Mouse (Mus musculus): ENCODE measurements at regions not wholly inside any gene's neighbourhood (a gene's known extent, or its start where the extent isn't known, plus 50 kb on each side); places are given as distances from the start of the nearest gene placed in this dataset.
A peak's percentile ranks its signal among the peaks of the same experiment; 100 is the strongest.

DNA sequence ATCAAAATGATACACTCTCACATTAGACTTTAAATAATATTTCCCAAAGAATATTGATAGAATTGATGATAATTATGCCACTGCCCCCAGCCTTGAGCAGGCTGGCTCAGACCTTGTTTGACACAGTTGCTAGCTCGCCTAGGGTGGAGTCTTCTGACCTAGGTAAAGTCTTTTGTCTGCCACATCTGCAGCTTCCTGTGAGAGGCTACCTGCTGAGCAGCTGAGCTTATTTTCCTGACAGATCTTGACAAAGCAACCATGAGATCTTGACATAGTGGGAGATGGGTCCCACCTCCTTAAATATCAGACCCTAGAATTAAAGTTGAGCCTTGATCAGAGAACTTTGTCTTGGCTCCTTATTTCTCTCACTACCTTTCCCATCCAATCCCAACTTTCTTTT lies 500.2 kb upstream of the Slc8a1 start:
- Histone ChIP-seq H3K27ac (replicated peaks; ENCODE audit: low read depth, low read length) (no peak overlapping the region), H3K36me3 (ENCODE audit: control insufficient read depth, insufficient read depth, low read length) (no peaks in the 10 kb centered on the region), H3K9me3 (ENCODE audit: control insufficient read depth, low read length) (no peaks in the 10 kb centered on the region), H3K9ac (ENCODE audit: low read length) (no peak overlapping the region), H3K4me2 (ENCODE audit: low read depth, severe bottlenecking) (no peak overlapping the region), H3K27me3 (ENCODE audit: control insufficient read depth, insufficient read depth, low read length) (no peaks in the 10 kb centered on the region), H3K4me3 (ENCODE audit: low read depth, low read length) (no peak overlapping the region), H3K4me1 (ENCODE audit: control insufficient read depth, insufficient read depth, low read length) (0 out of 2 replicates have a peak, but pooled peaks cover 6% of the 10 kb centered on the region)
- DNase-seq (ENCODE audit: low spot score) (no peak), ATAC-seq (ENCODE audit: insufficient number of reproducible peaks, low FRiP score, low TSS enrichment, low read depth) (no peak)
- 45% methylated on average over 1 of the region's 1 CpGs for WGBS

DNA sequence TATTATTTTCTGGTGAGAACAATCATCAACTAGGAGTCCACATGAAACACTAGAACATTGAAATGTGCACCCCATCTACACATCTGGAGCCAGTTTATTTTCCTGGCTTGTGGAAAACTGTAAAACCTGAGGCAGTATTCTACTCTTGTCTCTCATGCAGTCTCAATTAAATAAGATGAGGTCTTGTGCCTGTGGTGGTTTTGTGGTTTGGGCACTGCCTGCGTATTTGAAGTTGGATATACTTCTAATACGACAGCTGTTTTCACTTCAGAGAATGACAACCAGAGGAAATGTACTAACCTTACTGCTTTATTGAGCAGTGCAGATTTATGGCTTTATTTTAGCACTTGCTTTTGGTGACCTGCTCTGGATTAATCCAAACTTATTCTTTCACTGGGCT lies 499.3 kb upstream of the Slc8a1 start:
- ATAC-seq (ENCODE audit: insufficient number of reproducible peaks, low FRiP score, low TSS enrichment, low read depth) (peak; percentile 88), DNase-seq (ENCODE audit: low spot score) (peak; percentile 56)
- H3K36me3 ChIP-seq (ENCODE audit: control insufficient read depth, insufficient read depth, low read length): no peaks in the 10 kb centered on the region
- 14% methylated on average over 2 of the region's 2 CpGs for WGBS
- H3K9me3 ChIP-seq (ENCODE audit: control insufficient read depth, low read length): no peaks in the 10 kb centered on the region
- H3K27ac ChIP-seq (replicated peaks; ENCODE audit: low read depth, low read length): no peak overlapping the region
- no peak overlapping the region for H3K4me2 ChIP-seq (ENCODE audit: low read depth, severe bottlenecking)
- no peaks in the 10 kb centered on the region for H3K27me3 ChIP-seq (ENCODE audit: control insufficient read depth, insufficient read depth, low read length)
- 0 out of 2 replicates have a peak, but pooled peaks cover 6% of the 10 kb centered on the region for H3K4me1 ChIP-seq (ENCODE audit: control insufficient read depth, insufficient read depth, low read length)
- H3K9ac ChIP-seq (ENCODE audit: low read length): no peak overlapping the region
- no peak overlapping the region for H3K4me3 ChIP-seq (ENCODE audit: low read depth, low read length)

DNA sequence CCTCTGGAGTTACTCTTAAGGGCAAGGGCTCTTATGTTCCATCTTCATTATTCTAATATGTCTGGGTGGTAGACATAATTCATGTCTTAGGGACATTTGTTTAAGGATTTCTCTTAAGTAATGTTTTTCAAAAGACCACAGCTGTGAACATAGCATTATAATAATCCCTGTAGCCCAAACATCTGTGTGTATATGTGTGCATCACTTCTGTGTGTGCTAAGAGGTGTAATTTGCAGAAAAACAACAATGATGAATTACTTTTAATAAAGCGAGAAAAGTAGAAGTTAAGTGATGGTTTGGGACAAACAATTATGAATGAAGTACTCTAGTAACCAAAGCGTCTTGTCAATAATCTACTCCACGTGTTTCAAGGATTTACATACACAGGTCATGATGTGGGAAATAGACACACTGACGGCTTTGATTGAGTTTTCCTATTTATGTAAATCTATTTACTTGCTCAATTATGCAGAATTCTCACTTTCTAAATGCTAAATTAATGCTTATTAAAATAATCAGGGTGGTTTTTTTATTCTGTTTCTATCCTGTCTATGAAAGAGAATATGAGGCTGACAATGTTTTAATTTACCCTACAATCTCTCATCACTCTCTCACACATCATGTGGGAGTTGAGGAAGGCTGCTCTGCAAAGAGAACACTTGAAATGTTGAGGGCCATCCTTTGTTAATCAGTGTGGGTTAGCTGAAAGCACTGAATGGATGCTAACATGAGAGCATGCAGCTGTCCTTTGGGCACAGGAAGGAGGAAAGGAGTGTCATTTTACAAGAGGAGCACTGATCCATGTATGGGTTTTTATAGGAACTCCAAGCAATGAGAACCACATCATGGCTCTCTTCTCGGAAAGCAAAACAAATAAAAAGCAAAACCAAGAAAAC lies 477.8 kb upstream of the Slc8a1 start:
- Histone ChIP-seq H3K4me3 (ENCODE audit: low read depth, low read length) (no peak overlapping the region), H3K4me2 (ENCODE audit: low read depth, severe bottlenecking) (no peak overlapping the region), H3K9ac (ENCODE audit: low read length) (no peak overlapping the region), H3K9me3 (ENCODE audit: control insufficient read depth, low read length) (no peaks in the 10 kb centered on the region), H3K4me1 (ENCODE audit: control insufficient read depth, insufficient read depth, low read length) (no peaks in the 10 kb centered on the region), H3K27me3 (ENCODE audit: control insufficient read depth, insufficient read depth, low read length) (no peaks in the 10 kb centered on the region), H3K36me3 (ENCODE audit: control insufficient read depth, insufficient read depth, low read length) (no peaks in the 10 kb centered on the region), H3K27ac (replicated peaks; ENCODE audit: low read depth, low read length) (no peak overlapping the region)
- WGBS: 84% methylated on average over 5 of the region's 5 CpGs
- ATAC-seq (ENCODE audit: insufficient number of reproducible peaks, low FRiP score, low TSS enrichment, low read depth) (no peak), DNase-seq (ENCODE audit: low spot score) (no peak)

DNA sequence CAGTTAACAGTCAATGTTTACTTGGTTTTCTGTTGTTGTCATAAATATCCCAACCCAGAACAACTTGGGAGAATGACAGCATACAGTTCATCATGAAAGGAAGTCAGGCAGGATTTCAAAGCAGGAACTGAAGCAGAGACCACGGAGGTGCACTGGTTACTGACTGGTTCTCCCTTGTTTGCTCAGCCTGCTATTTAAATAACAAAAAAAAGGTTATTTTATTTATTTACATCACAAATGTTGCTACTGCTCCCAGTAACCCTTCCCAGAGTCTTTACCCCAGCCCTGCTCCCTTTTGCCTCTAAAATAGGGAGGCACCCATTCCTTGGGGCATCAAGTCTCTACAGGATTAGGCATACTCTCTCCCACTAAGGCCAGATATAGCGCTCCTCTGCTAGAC lies 461.8 kb upstream of the Slc8a1 start:
- Histone ChIP-seq H3K9ac (ENCODE audit: low read length) (no peak overlapping the region), H3K27ac (replicated peaks; ENCODE audit: low read depth, low read length) (no peak overlapping the region), H3K27me3 (ENCODE audit: control insufficient read depth, insufficient read depth, low read length) (no peaks in the 10 kb centered on the region), H3K4me1 (ENCODE audit: control insufficient read depth, insufficient read depth, low read length) (no peaks in the 10 kb centered on the region), H3K9me3 (ENCODE audit: control insufficient read depth, low read length) (no peaks in the 10 kb centered on the region), H3K36me3 (ENCODE audit: control insufficient read depth, insufficient read depth, low read length) (no peaks in the 10 kb centered on the region), H3K4me3 (ENCODE audit: low read depth, low read length) (no peak overlapping the region), H3K4me2 (ENCODE audit: low read depth, severe bottlenecking) (no peak overlapping the region)
- DNase-seq (ENCODE audit: low spot score): no peak
- no peak for ATAC-seq (ENCODE audit: insufficient number of reproducible peaks, low FRiP score, low TSS enrichment, low read depth)
- WGBS: 89% methylated on average over 2 of the region's 2 CpGs

DNA sequence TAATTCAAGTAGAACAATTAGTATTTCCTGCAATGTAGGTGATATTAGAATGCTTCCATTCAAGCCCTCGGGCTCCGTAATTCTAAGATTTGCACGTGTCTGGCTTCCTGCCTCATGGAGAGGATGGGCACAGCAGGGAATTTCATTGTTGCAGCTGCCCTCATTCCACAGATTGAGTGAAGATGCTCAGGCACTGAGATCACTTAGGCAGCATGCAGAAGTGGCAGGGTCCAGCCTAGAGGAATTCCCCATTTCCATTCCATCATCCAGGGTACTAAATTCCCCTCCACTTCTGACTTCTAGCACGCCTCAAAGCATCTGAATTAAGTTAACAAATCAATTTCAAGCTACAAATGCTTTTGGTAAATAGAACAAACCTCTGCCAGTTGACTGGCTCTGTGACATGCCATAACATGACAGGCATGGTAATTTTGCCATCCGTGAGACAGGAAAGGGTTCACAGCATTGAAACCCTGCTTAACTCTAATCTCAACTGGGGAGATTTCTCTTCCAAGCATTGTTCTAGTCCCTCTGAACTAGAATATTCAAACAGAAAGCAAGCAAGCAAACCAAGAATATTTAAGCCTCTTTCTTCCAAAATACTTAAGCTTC lies 461.0 kb upstream of the Slc8a1 start:
- Histone ChIP-seq H3K9me3 (ENCODE audit: control insufficient read depth, low read length) (no peaks in the 10 kb centered on the region), H3K27ac (replicated peaks; ENCODE audit: low read depth, low read length) (no peak overlapping the region), H3K4me1 (ENCODE audit: control insufficient read depth, insufficient read depth, low read length) (no peaks in the 10 kb centered on the region), H3K27me3 (ENCODE audit: control insufficient read depth, insufficient read depth, low read length) (no peaks in the 10 kb centered on the region), H3K9ac (ENCODE audit: low read length) (no peak overlapping the region), H3K4me3 (ENCODE audit: low read depth, low read length) (no peak overlapping the region), H3K36me3 (ENCODE audit: control insufficient read depth, insufficient read depth, low read length) (no peaks in the 10 kb centered on the region), H3K4me2 (ENCODE audit: low read depth, severe bottlenecking) (no peak overlapping the region)
- WGBS: 69% methylated on average over 5 of the region's 5 CpGs
- ATAC-seq (ENCODE audit: insufficient number of reproducible peaks, low FRiP score, low TSS enrichment, low read depth) (no peak), DNase-seq (ENCODE audit: low spot score) (no peak)

DNA sequence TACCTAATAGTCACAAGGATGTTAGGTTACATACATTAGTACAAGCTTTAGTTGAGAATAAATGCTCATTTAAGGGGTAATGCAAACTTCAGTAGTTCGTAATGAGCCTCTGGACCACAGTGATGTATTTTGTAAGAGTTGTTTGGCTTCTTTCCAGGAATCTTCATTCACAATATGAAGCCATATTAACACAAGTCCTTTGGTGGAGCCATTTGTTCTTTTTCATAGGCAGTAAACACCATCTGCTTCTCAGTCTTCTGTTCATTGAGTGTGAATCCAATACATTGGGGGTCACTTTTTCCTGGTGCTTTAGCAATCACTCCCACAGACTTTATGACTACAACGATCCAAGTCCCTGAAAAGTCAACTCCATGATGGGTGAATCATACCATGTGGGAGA lies 446.1 kb upstream of the Slc8a1 start:
- Histone ChIP-seq H3K27ac (replicated peaks; ENCODE audit: low read depth, low read length) (no peak overlapping the region), H3K4me1 (ENCODE audit: control insufficient read depth, insufficient read depth, low read length) (no peaks in the 10 kb centered on the region), H3K9ac (ENCODE audit: low read length) (no peak overlapping the region), H3K9me3 (ENCODE audit: control insufficient read depth, low read length) (no peaks in the 10 kb centered on the region), H3K4me3 (ENCODE audit: low read depth, low read length) (no peak overlapping the region), H3K27me3 (ENCODE audit: control insufficient read depth, insufficient read depth, low read length) (no peaks in the 10 kb centered on the region), H3K36me3 (ENCODE audit: control insufficient read depth, insufficient read depth, low read length) (no peaks in the 10 kb centered on the region), H3K4me2 (ENCODE audit: low read depth, severe bottlenecking) (no peak overlapping the region)
- ATAC-seq (ENCODE audit: insufficient number of reproducible peaks, low FRiP score, low TSS enrichment, low read depth) (no peak), DNase-seq (ENCODE audit: low spot score) (no peak)
- WGBS: 86% methylated on average over 2 of the region's 2 CpGs

DNA sequence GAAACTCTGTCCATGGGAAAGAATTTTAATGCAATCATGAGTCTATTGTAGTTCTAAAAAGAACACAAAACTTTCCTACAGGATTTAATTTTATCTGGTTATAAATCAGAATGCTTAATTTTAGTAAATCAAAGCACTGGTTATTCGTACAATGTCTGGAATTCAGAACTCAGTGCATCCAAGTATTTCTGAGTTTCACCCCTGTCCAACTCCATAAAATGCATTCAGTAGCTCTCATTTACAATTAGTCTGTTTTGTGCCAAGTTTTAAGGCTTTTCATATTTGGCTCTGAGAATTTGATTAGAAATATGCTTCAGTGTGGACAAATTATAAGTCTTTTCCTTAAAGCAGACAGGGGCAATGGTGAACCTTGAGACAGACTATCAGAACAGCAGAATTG lies 433.0 kb upstream of the Slc8a1 start:
- Histone ChIP-seq H3K9ac (ENCODE audit: low read length) (no peak overlapping the region), H3K27me3 (ENCODE audit: control insufficient read depth, insufficient read depth, low read length) (no peaks in the 10 kb centered on the region), H3K27ac (replicated peaks; ENCODE audit: low read depth, low read length) (no peak overlapping the region), H3K4me2 (ENCODE audit: low read depth, severe bottlenecking) (no peak overlapping the region), H3K9me3 (ENCODE audit: control insufficient read depth, low read length) (no peaks in the 10 kb centered on the region), H3K4me3 (ENCODE audit: low read depth, low read length) (no peak overlapping the region), H3K4me1 (ENCODE audit: control insufficient read depth, insufficient read depth, low read length) (no peaks in the 10 kb centered on the region), H3K36me3 (ENCODE audit: control insufficient read depth, insufficient read depth, low read length) (no peaks in the 10 kb centered on the region)
- WGBS: 92% methylated on average over 1 of the region's 1 CpGs
- DNase-seq (ENCODE audit: low spot score) (no peak), ATAC-seq (ENCODE audit: insufficient number of reproducible peaks, low FRiP score, low TSS enrichment, low read depth) (no peak)

DNA sequence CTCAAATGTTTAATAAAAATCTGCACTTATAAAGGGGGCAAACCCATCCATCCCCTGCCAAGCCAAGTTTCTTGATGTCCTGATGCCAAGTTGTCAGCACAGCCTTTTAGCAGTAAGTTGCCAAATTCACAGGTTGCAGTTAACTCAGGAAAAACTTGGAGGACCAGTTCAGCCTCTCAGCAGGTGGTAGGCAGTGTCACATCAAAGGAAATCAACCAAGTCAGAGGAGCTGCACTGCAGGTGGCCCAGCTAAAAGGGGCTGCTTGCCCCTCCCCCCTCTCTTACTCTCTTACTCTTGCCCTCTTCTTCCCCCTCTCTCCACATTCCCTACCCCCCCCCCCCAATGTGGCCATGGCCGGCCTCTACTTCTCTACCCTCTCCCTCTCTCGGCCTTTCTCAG lies 415.3 kb upstream of the Slc8a1 start:
- no peaks in the 10 kb centered on the region for H3K27me3 ChIP-seq (ENCODE audit: control insufficient read depth, insufficient read depth, low read length)
- no peak for ATAC-seq (ENCODE audit: insufficient number of reproducible peaks, low FRiP score, low TSS enrichment, low read depth)
- no peak overlapping the region for H3K9ac ChIP-seq (ENCODE audit: low read length)
- no peak for DNase-seq (ENCODE audit: low spot score)
- no peak overlapping the region for H3K4me2 ChIP-seq (ENCODE audit: low read depth, severe bottlenecking)
- H3K27ac ChIP-seq (replicated peaks; ENCODE audit: low read depth, low read length): no peak overlapping the region
- WGBS: 61% methylated on average over 2 of the region's 2 CpGs
- no peaks in the 10 kb centered on the region for H3K36me3 ChIP-seq (ENCODE audit: control insufficient read depth, insufficient read depth, low read length)
- no peaks in the 10 kb centered on the region for H3K9me3 ChIP-seq (ENCODE audit: control insufficient read depth, low read length)
- no peak overlapping the region for H3K4me3 ChIP-seq (ENCODE audit: low read depth, low read length)
- no peaks in the 10 kb centered on the region for H3K4me1 ChIP-seq (ENCODE audit: control insufficient read depth, insufficient read depth, low read length)

Data from limb, embryonic 11.5 days (tissue).